Mouse (Mus musculus): ENCODE results near the gene Hfe.

DNA sequence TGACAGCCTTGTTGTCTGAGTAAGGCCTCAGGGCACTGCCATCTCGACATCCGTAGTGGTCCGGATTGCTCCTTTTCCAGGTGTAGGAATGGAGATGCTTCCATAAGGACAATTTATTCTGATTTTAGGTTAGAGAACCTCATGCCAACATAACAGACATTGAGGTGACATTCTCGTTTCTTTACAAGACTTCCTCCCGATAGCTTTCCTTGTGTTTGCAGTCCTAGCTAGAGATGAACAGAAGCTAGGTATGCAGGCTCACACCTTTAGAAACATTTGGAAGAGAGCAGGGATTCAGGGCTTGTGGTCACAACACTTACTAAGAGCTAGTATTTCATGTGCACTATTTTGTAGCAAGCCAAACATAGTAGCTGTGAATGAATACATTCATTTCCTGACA, 32.6 kb upstream of the Hfe start:
- no peak for TF ChIP-seq CTCF (IDR thresholded peaks at IDR 0.05; ENCODE audit: borderline replicate concordance, control insufficient read depth, extremely low read depth, insufficient read depth, low read length, poor library complexity)
- no peak for TF ChIP-seq POLR2A (IDR thresholded peaks at IDR 0.05; ENCODE audit: control insufficient read depth, extremely low read depth, insufficient read depth, low read length, poor library complexity)

All from thymus, adult 2 months (tissue).